16 mouse cellular contexts compared by ENCODE assay signal in genomic region chr7:19224933-19225332, GRCm38 (mm10). TPM values are rescaled to one million over a fixed set of nuclear protein-coding genes. Genes with fewer than 3 reads are reported as not detected.
A peak's percentile ranks its signal among the peaks of the same experiment; 100 is the strongest.
DNase-seq lines count a peak whose midpoint lies in the region; ATAC-seq lines count a peak whose summit lies in the region.
"Had no signal": no experiment of that assay in that cellular context is flagged by ENCODE, and none has a peak within 500 bp of the region (broad histone marks: within the 10 kb centered on the region; RNA-seq: fewer than 3 reads in every experiment).

No protein-coding gene starts in this region.

- H3K27ac ChIP-seq in heart, embryonic 11.5 days (ENCODE audit: low read depth, low read length) = no peak overlapping the region; the same call in 1 of the 2 replicates
- H3K27ac ChIP-seq: neural tube, embryonic 12.5 days; stomach, embryonic 15.5 days had no signal

- no peak for DNase-seq in heart, postnatal 25 days (ENCODE audit: low spot score)
- peak; percentile 53 for DNase-seq in c-Kit-negative CD71-positive TER-119-positive erythroid progenitor cells, embryonic 14.5 days (ENCODE audit: low read depth, low spot score)
- peak; percentile 89 for DNase-seq in liver
- no peak for DNase-seq in frontal cortex, adult 2 months (ENCODE audit: extremely low spot score in 1 of 2, low spot score in 1 of 2)
- no peak for DNase-seq in cerebellum, postnatal 10 days
- DNase-seq: cerebellum, adult 18-20 months; gastrocnemius, postnatal 25 days; kidney, adult 11 months; kidney, postnatal 14 days; lung, embryonic 14.5 days had no signal

- H3K27me3 ChIP-seq in heart, embryonic 11.5 days (ENCODE audit: control insufficient read depth, insufficient read depth, low read length) = no peaks in the 10 kb centered on the region
- H3K27me3 ChIP-seq: neural tube, embryonic 12.5 days; stomach, embryonic 15.5 days had no signal

- ATAC-seq in heart, embryonic 11.5 days (replicated peaks; ENCODE audit: insufficient number of reproducible peaks, low FRiP score, low TSS enrichment) = no peak
- ATAC-seq in megakaryocyte-erythroid progenitor cell, adult 5-6 weeks (replicated peaks; ENCODE audit: low FRiP score, low TSS enrichment, poor library complexity, severe bottlenecking) = peak; percentile 29
- ATAC-seq: hindbrain, embryonic 16.5 days had no signal

- H3K9ac ChIP-seq in heart, embryonic 11.5 days (ENCODE audit: low read depth, low read length) = no peak overlapping the region; the same call in 1 of the 2 replicates
- H3K9ac ChIP-seq: lung, embryonic 14.5 days; neural tube, embryonic 12.5 days; stomach, embryonic 15.5 days had no signal

- intact Hi-C loops in heart, postnatal 25 days (cut with DNase I) = no loop called here

- H3K4me3 ChIP-seq in heart, embryonic 11.5 days (ENCODE audit: low read depth, low read length) = no peak overlapping the region
- H3K4me3 ChIP-seq: neural tube, embryonic 12.5 days; stomach, embryonic 15.5 days had no signal

- H3K4me2 ChIP-seq in heart, embryonic 11.5 days = peak overlapping the region; percentile 19
- H3K4me2 ChIP-seq: lung, embryonic 14.5 days; neural tube, embryonic 12.5 days; stomach, embryonic 15.5 days had no signal

- 74% methylated on average over 4 of the region's 4 CpGs for WGBS in heart, embryonic 11.5 days (ENCODE audit: insufficient replicate concordance)

- H3K36me3 ChIP-seq in heart, embryonic 11.5 days (ENCODE audit: control insufficient read depth, insufficient read depth, low read length) = peaks cover 3% of the 10 kb centered on the region; the same call in 1 of the 2 replicates
- H3K36me3 ChIP-seq: stomach, embryonic 15.5 days had no signal

- H3K4me1 ChIP-seq in heart, embryonic 11.5 days (ENCODE audit: control insufficient read depth, insufficient read depth, low read length) = peaks cover 14% of the 10 kb centered on the region

- H3K9me3 ChIP-seq in heart, embryonic 11.5 days (replicated peaks; ENCODE audit: control insufficient read depth, low read length) = no peaks in the 10 kb centered on the region
- H3K9me3 ChIP-seq: G1E; neural tube, embryonic 12.5 days; stomach, embryonic 15.5 days had no signal

RNA-seq across cellular contexts. Expression of gene Opa3, which starts 3.2 kb away (rescaled TPM):
- polyA plus RNA-seq in heart, embryonic 11.5 days (2014; fragmentation: Nextera tagmentation; extraction: Ambion mirVana) = 41.2 and 41.6 TPM in 2 replicates
- total RNA-seq in heart, postnatal 25 days (2021) = 10 to 100 TPM; 57.6 to 59.3 TPM
- total RNA-seq in megakaryocyte-erythroid progenitor cell, adult 5-6 weeks (2014; fragmentation: Nextera tagmentation) = 22.3 and 22.6 TPM in 2 replicates
- total RNA-seq in megakaryocyte-erythroid progenitor cell, adult 5-6 weeks (2017) = 17.1 and 21.2 TPM in 2 replicates
- polyA plus RNA-seq in frontal cortex, adult 2 months (2012; rRNA removed) = 40.9 and 41.0 TPM in 2 replicates

RNA-seq across cellular contexts. Expression of gene Gpr4, which starts 12.6 kb away (rescaled TPM):
- polyA plus RNA-seq in heart, embryonic 11.5 days (2014; fragmentation: Nextera tagmentation; extraction: Ambion mirVana) = 1.3 and 1.4 TPM in 2 replicates
- 1 to 10 TPM; 8.6 to 9.4 TPM for total RNA-seq in heart, postnatal 25 days (2021)
- total RNA-seq in megakaryocyte-erythroid progenitor cell, adult 5-6 weeks (2014; fragmentation: Nextera tagmentation) = 0.64 TPM in 1 of 2 replicates, not detected in the other
- total RNA-seq in megakaryocyte-erythroid progenitor cell, adult 5-6 weeks (2017) = not detected in 2 replicates
- polyA plus RNA-seq in frontal cortex, adult 2 months (2012; rRNA removed) = 7.4 and 7.7 TPM in 2 replicates

RNA-seq across cellular contexts. Expression of gene Vasp, which starts 46.7 kb away (rescaled TPM):
- polyA plus RNA-seq in heart, embryonic 11.5 days (2014; fragmentation: Nextera tagmentation; extraction: Ambion mirVana) = 61.9 and 102 TPM in 2 replicates
- total RNA-seq in heart, postnatal 25 days (2021) = 10 to 100 TPM; 35.7 to 39.4 TPM
- total RNA-seq in megakaryocyte-erythroid progenitor cell, adult 5-6 weeks (2014; fragmentation: Nextera tagmentation) = 19.3 and 34.8 TPM in 2 replicates
- total RNA-seq in megakaryocyte-erythroid progenitor cell, adult 5-6 weeks (2017) = 27.9 and 53.7 TPM in 2 replicates
- polyA plus RNA-seq in frontal cortex, adult 2 months (2012; rRNA removed) = 22.2 and 24.9 TPM in 2 replicates

RNA-seq across cellular contexts. Expression of gene Eml2, which starts 48.7 kb away (rescaled TPM):
- polyA plus RNA-seq in heart, embryonic 11.5 days (2014; fragmentation: Nextera tagmentation; extraction: Ambion mirVana) = 5.4 and 6.9 TPM in 2 replicates
- total RNA-seq in heart, postnatal 25 days (2021) = 10 to 100 TPM; 37.1 to 37.8 TPM
- 4.8 and 11.4 TPM in 2 replicates for total RNA-seq in megakaryocyte-erythroid progenitor cell, adult 5-6 weeks (2014; fragmentation: Nextera tagmentation)
- total RNA-seq in megakaryocyte-erythroid progenitor cell, adult 5-6 weeks (2017) = 4.8 and 6.6 TPM in 2 replicates
- polyA plus RNA-seq in frontal cortex, adult 2 months (2012; rRNA removed) = 134 and 136 TPM in 2 replicates

RNA-seq across cellular contexts. Expression of gene Ppm1n, which starts 54.9 kb away (rescaled TPM):
- polyA plus RNA-seq in heart, embryonic 11.5 days (2014; fragmentation: Nextera tagmentation; extraction: Ambion mirVana) = 0.34 TPM in 1 of 2 replicates, not detected in the other
- not detected for total RNA-seq in heart, postnatal 25 days (2021)
- not detected in 2 replicates for total RNA-seq in megakaryocyte-erythroid progenitor cell, adult 5-6 weeks (2014; fragmentation: Nextera tagmentation)
- not detected in 2 replicates for total RNA-seq in megakaryocyte-erythroid progenitor cell, adult 5-6 weeks (2017)
- 0.48 and 0.62 TPM in 2 replicates for polyA plus RNA-seq in frontal cortex, adult 2 months (2012; rRNA removed)
- total RNA-seq: G1E; gastrocnemius, postnatal 25 days had no signal
- polyA plus RNA-seq: G1E; lung, embryonic 14.5 days; neural tube, embryonic 12.5 days had no signal

Comparison
In these comparisons a context has a peak if more than half of its experiments do, and no peak if none do; other contexts are left out.
1. DNase-seq: peak in c-Kit-negative CD71-positive TER-119-positive erythroid progenitor cells, embryonic 14.5 days (single experiment) and liver (single experiment); none in heart, postnatal 25 days (single experiment), frontal cortex, adult 2 months (0 of 2) and cerebellum, postnatal 10 days (0 of 2).
2. RNA of gene Gpr4, which starts 12.6 kb away (total RNA-seq): 8.6 to 9.4 TPM in heart, postnatal 25 days; 0.64 TPM in megakaryocyte-erythroid progenitor cell, adult 5-6 weeks; every median in the first group is over 4 times any median in the second.